Mouse (Mus musculus) inflammation-experienced regulatory T-cells, adult 6 months (primary cell): Measurements from ENCODE around the gene Gm20388. TPM values are rescaled to one million over a fixed set of nuclear protein-coding genes. Genes with fewer than 3 reads are reported as not detected.

Source experiments
- ATAC-seq: one replicate; pipeline ENCODE4 v1.8.0; 2017
- polyA plus RNA-seq, 3 experiments: library from polyadenylated mRNA; unstranded; fragments of 100-300 nt; shearing (Covaris generic); gene quantifications; one replicate each; pipeline ENCODE4 v1.2.1; 2017

Gene Gm20388
- polyA plus RNA-seq, 3 experiments from 2014 or later, result 10.8 to 14.1 (median 11.8) TPM

- no peak for ATAC-seq
Measured at GRCm38 (mm10) chr8:122018046-122018831, 2107.6 kb downstream of the Gm20388 start.

- ATAC-seq, result no peak
Measured at GRCm38 (mm10) chr8:122019162-122019561, 2108.5 kb downstream of the Gm20388 start.

GRCm38 (mm10) chr8:122020050-122020771, 2109.6 kb downstream of the Gm20388 start:
- no peak for ATAC-seq

- ATAC-seq, result no peak
Measured at GRCm38 (mm10) chr8:122021725-122022124, 2111.1 kb downstream of the Gm20388 start.

- ATAC-seq, result no peak
Measured at GRCm38 (mm10) chr8:122022274-122022673, 2111.6 kb downstream of the Gm20388 start.

GRCm38 (mm10) chr8:122022705-122023104, 2112.1 kb downstream of the Gm20388 start:
- no peak for ATAC-seq

- no peak for ATAC-seq
Measured at GRCm38 (mm10) chr8:122025546-122025945, 2114.9 kb downstream of the Gm20388 start.

GRCm38 (mm10) chr8:122028116-122028515, 2117.5 kb downstream of the Gm20388 start:
- ATAC-seq, result no peak

GRCm38 (mm10) chr8:122030965-122031364, 2120.3 kb downstream of the Gm20388 start:
- no peak for ATAC-seq

- ATAC-seq, result no peak
Measured at GRCm38 (mm10) chr8:122032741-122033140, 2122.1 kb downstream of the Gm20388 start.

GRCm38 (mm10) chr8:122035543-122035942, 2124.9 kb downstream of the Gm20388 start:
- no peak for ATAC-seq

GRCm38 (mm10) chr8:122036325-122036724, 2125.7 kb downstream of the Gm20388 start:
- no peak for ATAC-seq

- ATAC-seq, result no peak
Measured at GRCm38 (mm10) chr8:122037279-122037678, 2126.6 kb downstream of the Gm20388 start.

GRCm38 (mm10) chr8:122038076-122038475, 2127.4 kb downstream of the Gm20388 start:
- no peak for ATAC-seq

- no peak for ATAC-seq
Measured at GRCm38 (mm10) chr8:122039452-122039851, 2128.8 kb downstream of the Gm20388 start.

GRCm38 (mm10) chr8:122047206-122047870, 2136.7 kb downstream of the Gm20388 start:
- no peak for ATAC-seq

- no peak for ATAC-seq
Measured at GRCm38 (mm10) chr8:122049266-122049665, 2138.6 kb downstream of the Gm20388 start.

- ATAC-seq, result no peak
Measured at GRCm38 (mm10) chr8:122049923-122050322, 2139.3 kb downstream of the Gm20388 start.

GRCm38 (mm10) chr8:122050620-122051019, 2140.0 kb downstream of the Gm20388 start:
- no peak for ATAC-seq

GRCm38 (mm10) chr8:122055321-122055720, 2144.7 kb downstream of the Gm20388 start:
- no peak for ATAC-seq

GRCm38 (mm10) chr8:122056113-122056512, 2145.5 kb downstream of the Gm20388 start:
- no peak for ATAC-seq

- no peak for ATAC-seq
Measured at GRCm38 (mm10) chr8:122056882-122057281, 2146.2 kb downstream of the Gm20388 start.

GRCm38 (mm10) chr8:122058510-122058909, 2147.9 kb downstream of the Gm20388 start:
- no peak for ATAC-seq
